Mouse (Mus musculus): ENCODE data around the gene Bcl2.

Bcl2 gene

DNA sequence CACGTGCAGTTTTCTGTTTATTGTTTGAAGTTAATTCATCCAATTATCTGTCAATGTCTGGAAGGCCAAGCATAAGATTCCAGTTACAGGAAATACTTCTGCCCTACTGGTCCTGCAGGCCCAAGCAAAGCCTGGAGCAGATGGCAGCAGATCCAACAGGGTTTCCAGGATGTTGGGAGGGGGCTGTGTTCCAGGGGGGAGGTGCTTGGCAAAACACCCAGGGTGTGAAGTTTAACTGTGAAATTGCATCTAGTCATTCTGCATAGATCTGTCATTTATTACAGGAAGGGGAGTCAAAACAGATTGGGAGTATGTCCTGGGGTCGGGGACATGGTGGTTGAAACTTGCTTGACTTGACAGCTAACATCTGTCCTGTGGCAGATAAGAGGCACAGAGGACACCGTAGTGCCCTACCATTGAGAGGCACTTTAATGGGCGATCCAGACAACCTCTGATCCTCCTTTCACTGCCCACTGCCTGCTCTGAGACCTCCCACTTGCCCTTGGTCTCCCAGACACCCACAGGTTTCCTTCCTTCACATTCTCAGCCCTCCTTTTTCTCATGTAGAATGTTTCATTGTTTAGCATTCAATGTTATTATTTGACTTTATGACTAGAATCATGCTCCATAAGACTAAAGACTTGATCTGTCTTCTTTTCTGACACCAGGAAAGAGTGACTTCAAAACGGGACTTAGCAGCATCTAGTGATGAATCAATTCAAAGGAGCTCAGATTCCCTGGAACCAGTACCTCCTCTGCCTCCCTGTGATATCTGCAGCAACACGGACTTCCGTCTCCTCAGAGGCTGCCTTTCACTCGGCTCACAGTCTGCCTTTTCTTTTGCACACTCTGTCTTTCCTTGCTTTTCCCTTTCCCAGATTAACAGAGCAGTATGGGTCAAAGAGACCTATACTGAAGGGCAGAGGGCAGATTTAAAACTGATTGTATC is 47.7 kb downstream of the Bcl2 start:
- DNase-seq (ENCODE audit: low read depth, low spot score): no peak

DNA sequence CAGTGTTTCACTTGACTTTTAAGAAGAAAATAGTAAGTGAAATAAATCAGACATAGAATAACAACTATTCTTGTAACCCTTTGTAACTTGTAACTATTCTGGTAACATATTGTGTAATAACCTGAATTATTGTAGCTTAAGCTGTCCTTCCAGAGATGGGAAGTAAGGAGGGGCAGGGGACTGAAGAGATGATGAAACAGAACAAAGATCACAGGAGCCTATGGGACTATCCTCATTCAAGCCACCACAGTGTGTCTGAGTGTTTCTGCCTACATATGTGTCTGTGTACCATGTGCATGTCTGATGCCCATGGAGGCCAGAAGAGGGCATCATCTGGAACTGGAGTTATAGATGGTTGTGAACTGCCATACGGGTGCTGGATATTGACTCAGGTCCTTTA is 49.1 kb downstream of the Bcl2 start:
- DNase-seq (ENCODE audit: low read depth, low spot score): no peak

DNA sequence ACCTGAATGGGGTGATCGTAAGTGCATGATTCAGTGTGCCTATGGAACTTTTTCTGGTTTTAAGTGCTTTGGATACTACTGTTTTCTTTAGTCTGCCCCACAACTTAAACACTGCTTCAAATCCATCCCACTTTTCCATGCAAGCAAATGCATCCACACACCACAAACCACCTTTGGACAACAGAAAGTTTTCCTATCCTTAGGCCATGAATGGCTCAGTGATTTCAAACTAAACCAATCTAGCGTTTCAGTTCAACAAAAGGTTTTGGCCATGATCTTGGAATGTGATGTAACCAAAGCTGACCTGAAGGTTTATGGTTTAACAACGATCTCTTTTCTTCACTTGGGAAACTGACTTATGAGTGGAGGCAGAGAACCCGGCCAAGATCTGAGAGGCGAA is 51.6 kb downstream of the Bcl2 start:
- no peak for DNase-seq (ENCODE audit: low read depth, low spot score)

DNA sequence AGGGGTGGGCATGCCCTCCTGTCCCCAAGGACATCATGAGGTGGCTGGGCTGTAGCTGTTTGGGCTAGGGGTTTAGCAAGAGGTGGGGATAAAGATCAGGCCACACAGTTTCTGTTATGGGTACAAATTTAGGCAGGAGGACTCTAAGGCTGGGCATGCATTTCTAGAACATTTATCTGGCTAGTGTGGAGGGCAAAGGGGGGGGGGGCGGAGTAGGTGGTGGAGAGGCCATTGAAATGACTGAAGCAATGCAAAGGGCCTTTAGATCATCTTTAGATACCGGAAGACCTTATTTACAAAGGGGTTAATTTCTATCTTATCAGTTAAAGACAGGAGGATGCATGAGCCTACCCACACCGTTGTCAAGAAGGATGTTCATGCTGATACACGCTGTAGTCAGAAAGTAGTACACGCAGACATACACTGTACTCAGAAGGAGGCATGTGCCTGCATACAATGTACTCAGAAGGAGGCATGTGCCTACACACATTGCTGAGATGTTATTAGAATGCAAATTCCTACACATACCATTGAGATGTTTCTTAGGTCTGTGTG is 55.7 kb downstream of the Bcl2 start:
- DNase-seq (ENCODE audit: low read depth, low spot score): no peak

DNA sequence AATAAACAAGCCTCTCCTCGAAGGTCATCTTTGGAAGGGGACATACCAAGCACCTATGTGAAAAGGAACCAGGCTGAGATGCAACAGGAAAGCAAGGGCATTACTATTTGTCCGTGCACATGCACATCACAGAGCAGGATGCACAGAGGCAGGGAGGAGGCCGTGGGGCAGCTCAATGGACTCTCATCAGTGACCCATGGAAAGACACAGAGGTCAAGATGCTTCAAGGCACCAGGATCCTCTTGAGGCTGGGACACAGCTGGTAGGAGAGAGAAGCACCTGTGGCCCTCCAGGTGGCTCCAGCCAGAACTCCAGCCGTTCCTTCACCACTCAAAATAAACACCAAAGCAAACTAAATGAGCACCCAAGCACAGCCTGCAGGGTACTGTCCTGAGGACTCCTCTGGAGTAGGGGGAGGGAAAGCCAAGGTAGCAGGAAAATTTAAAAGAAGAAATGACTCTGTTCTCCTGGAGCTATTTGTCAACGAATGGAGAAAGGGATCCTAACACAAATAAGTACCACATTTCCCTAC is 57.8 kb downstream of the Bcl2 start:
- no peak for DNase-seq (ENCODE audit: low read depth, low spot score)

DNA sequence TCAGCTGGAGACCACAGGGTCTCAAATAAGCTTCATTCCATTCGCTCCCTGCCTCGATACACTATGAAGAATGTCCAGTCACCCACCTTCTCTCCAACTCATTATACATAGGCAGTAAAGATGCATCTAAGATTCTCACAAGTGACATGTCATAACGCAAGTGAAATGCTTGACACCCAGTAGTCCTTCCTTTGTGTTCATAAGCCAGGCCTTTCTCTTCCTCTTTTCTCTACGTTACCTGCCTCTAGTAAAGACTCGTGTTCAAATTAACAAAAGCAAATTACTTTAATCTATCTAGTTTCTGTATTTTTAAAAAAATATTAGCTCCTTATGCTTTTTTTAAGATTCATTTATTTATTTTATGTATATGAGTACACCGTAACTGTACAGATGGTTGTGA is 59.8 kb downstream of the Bcl2 start:
- no peak for DNase-seq (ENCODE audit: low read depth, low spot score)

DNA sequence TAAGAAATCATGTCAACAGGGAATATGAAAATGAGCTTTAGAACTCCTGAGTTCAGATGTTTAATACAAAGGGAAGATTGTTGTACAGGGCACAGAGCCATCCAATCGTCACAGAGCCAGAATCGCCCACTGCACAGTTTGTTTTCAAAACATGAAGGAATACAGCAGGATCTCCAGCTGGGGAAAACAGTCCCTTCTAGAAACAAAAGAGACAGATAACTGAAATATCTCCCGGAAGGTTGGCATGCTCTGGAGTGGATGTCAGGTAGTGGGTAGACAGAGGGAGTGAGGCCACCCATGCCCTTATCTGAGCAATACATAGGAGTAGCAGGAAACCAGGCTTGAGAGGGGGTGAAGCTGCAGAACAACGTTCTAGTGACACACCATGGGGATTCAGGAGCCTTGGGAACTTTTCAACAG is 60.6 kb downstream of the Bcl2 start:
- no peak for DNase-seq (ENCODE audit: low read depth, low spot score)

DNA sequence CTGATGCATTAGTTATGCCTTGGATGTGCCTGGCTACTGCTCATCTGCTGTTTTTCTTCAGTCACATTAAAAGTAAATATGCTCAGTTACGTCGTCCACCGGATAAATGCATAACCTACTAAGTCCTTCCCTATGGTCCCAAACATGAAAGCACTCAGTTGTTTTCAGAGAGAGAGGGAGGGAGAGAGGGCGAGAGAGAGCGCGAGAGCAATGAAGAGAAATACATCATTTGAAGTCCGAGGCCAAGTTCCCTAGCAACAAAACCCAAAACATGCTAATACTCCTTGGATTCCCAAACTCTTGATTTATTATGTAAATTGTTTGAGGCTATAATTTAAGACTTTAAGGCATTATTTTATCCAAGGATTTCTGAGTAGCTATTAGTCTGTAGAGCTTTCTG is 62.9 kb downstream of the Bcl2 start:
- DNase-seq (ENCODE audit: low read depth, low spot score): no peak

DNA sequence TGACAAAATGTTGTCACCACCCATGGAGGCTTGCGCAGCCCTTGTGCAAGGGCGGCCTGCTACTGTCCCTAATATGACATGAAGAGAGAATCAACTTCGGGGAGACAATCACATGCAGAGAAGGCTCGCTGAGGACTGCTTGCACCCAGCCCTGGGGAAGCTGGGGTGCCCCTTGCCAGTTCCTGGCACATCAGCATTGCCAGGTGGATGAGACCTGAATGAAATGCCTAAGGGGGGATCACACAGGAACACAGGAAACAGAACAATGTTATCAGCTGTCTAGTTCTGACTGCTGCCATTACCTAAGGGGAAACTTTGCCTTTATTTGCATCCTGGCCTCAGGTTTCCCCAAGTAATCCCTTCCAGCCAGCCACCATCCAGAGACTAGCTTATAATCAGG is 63.6 kb downstream of the Bcl2 start:
- DNase-seq (ENCODE audit: low read depth, low spot score): no peak

DNA sequence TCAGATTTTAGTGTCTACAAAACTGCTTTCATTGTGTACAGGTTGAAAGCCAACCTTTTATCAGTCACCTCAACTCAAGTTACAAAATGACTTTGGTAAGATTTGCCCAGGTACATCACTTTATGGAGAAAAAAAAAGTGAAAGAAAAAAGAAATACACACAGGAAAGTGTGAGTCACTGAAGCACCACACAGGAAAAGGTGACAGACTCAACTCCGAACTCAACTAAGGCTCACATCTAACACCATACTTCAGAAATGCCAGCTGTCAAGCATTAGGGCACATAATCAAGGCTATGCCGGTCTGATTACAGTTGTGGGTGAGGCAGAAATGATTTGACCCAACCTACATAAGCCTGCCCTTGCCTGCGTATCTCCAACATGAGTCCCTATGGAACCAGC is 66.7 kb downstream of the Bcl2 start:
- DNase-seq (ENCODE audit: low read depth, low spot score): no peak

DNA sequence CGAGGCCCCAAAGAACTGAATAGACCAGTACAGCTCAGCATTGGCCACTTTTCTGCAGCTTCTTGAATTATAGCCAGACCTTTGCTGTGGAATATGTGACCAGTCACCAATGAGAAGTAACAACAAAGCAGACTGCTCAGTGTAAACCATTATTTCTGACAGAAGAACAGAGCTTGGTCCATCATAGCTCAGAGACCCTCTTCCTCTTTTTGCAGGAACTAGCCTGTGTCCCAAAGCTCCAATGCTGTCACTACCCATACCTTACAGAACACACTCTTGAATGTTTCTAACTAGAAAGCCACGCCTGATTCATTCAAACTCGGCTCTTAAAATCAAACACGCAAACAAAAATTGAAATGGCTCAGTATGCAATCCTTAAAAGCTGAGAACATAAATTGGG is 69.5 kb downstream of the Bcl2 start:
- no peak for DNase-seq (ENCODE audit: low read depth, low spot score)

DNA sequence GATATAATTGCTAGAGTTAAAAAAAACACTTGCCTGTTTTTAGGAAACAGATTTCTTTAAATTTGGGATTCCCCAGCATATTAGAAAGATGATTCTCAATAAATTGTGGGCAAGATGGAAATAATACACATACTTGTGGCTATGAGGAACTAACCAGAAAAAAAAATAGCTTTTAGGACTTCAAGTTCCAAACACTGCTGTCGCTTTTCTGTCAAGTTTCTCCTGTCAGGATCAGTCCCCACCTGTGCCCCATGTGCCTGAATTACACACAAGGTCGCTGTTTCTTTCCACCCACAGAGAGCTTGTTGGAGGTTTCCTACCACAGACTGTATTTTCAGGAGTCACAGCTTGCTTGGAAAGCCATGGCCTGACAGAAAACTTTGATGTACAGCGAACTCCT is 70.5 kb downstream of the Bcl2 start:
- no peak for DNase-seq (ENCODE audit: low read depth, low spot score)

DNA sequence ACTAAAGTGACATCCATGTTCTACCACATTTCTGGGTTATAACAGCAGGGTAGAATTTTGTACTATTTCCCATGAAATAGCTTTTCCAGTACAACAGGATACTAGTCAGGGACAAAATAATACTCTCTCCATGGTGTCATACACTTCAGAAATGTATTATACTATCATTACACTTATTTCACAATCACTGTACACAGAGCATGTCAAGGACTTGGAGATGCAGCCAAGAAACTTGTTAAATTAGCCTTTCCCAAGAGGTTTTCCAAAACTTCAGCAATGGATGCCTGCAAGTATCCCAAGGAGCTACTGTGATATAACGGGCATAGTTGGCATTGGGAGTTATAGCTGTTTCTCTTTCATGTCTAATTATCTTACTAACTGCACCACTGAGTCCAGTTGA is 73.5 kb downstream of the Bcl2 start:
- DNase-seq (ENCODE audit: low read depth, low spot score): no peak

DNA sequence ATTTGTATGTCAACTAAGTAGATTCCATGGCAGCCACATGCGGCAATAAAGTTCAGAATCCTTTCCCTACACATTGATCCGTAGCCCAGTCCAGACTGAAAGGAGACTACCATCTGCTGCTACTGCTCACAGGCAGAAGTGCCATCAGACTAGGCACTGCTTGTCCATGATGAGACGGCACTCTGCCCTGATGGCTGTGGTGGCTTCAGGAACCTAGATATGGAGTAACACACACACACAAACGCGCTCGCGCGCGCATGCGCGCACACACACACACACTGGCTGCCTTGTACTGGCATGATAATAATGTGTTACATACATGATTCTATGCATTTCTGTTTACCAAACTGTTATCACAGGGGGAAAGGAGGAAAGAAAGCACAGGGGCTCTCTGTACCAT is 76.4 kb downstream of the Bcl2 start:
- DNase-seq (ENCODE audit: low read depth, low spot score): no peak

DNA sequence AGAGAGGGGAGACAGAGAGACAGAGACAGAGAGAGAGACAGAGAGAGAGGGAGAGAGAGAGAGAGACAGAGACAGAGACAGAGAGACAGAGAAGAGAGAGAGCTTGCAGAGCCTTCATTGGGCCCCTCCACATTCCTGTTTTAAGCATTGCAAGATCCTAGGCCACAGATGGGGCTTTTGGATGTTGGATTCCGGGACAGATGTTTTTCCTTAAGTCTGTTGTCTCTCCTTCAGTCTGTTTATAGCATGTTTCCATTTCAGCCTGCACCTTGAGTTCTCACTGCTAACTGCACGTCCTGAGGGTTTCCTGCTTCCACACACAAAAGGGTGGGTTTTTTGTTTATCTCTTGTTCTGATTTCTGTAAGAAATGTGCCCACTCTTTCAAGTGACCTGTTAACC is 77.4 kb downstream of the Bcl2 start:
- DNase-seq (ENCODE audit: low read depth, low spot score): no peak

DNA sequence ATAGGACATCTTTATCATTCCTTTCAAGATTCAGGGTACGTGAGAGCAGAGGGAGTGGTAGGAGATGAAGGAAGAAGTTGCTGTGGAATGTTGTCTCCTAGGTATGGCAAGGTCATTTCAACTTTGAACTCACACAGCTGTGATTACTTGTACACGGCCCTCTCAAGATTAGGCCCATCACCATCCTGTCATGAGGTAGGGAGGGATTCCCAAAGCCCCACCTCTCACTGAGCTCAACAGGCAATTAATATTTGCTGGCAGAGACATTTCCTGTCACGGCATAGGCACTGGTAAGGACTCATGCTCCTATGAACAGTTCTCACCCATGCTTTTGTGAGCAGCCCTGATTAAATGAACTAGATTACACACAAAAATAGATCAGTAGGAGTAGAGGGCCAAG is 80.9 kb downstream of the Bcl2 start:
- no peak for DNase-seq (ENCODE audit: low read depth, low spot score)

DNA sequence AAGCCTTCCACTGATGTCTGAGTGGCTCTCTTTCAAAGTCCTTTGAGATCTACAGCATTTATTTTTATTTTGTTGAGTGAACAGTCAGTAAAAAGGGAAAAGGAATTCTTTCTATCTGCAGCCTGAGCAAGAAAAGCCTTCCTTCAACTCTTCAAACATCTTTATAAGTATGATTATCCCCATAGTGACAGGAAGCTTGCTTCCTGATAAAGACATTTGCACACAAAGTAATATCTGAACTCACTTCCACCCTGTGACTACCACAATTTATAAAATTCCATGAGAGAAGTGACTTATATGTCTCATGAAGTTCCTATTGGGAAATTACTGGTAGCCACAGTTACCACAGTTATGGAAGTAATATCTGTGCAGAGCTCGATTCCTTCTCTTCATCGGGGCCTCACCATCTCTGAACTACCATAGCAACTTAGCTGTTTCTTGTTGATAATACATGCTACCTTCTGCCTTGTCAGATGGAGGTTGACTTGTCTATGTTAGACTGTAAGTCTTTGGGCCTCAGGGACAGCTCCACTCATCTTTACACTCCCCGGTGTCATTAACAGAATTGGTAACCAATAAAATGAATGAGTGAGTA is 82.1 kb downstream of the Bcl2 start:
- DNase-seq (ENCODE audit: low read depth, low spot score): no peak

DNA sequence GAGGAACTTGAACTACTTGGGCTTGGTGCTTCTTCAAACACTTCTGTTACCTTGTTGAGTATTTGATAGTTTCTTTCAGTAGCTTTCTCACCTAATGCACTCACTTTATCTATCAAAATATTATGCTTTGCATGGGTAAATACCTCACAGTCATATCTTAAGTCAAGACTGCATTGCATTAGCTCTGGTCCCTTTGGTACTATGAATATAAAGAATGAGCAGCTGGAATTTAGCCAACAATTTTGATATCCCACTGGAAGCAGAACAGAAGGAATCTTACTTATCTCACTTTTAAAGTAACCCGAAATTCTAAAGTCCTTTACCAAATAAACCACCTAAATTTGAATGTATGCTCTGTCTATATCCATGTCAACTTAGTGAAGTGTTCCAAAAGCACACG is 83.1 kb downstream of the Bcl2 start:
- DNase-seq (ENCODE audit: low read depth, low spot score): no peak

DNA sequence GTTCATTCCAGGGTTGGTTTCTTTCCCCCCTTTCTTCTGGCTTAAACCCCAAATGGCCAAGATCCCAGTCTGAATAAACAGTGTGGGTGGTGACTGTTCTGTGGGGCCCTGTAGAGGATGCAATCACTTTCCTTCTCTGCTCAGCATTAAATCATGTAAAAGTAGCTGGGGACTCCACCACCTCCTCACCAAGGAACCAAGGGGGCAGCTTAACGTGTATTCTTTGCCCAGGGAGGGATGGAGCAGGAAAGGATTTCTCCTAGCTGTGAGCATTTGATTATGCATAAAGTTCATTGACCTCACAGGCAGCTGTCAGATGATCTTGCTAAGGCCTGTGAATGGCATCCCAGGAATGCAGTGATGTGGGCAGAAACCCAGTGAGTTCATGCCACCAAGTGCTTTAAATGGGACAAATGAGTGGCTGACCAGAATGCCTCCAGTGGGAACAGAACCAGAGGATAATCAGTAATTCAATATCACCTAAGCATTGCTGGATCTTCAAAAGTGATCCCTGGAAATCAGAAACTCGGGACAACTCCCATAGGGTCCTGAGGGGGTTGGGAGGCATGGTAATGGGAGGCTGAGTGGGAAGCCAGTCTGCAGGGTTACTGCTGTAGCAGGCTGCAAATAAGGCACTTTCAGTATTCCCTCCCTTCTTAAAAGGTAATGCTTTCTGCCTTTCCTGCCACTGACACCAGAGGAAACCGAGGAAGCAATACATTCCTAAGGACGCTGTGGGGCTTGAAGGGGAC is 84.0 kb downstream of the Bcl2 start:
- DNase-seq (ENCODE audit: low read depth, low spot score): no peak

DNA sequence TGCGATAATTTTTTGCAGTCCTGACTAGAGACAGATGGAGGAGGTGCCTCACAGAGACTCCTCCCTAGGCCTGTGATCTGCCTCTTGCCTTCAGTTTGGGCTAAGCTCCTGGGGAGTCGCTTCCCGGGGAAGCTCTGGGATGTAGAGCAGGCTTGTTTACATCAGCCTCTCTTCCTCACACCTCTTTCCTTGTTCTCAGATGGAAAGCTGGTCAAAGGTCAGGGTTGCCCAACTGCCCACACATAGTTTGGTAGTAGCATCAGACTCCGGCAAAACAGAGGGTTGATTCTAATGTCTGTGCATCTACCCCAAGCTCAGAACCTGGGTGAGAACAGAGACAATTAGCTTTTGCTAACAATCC is 84.6 kb downstream of the Bcl2 start:
- DNase-seq (ENCODE audit: low read depth, low spot score): no peak

DNA sequence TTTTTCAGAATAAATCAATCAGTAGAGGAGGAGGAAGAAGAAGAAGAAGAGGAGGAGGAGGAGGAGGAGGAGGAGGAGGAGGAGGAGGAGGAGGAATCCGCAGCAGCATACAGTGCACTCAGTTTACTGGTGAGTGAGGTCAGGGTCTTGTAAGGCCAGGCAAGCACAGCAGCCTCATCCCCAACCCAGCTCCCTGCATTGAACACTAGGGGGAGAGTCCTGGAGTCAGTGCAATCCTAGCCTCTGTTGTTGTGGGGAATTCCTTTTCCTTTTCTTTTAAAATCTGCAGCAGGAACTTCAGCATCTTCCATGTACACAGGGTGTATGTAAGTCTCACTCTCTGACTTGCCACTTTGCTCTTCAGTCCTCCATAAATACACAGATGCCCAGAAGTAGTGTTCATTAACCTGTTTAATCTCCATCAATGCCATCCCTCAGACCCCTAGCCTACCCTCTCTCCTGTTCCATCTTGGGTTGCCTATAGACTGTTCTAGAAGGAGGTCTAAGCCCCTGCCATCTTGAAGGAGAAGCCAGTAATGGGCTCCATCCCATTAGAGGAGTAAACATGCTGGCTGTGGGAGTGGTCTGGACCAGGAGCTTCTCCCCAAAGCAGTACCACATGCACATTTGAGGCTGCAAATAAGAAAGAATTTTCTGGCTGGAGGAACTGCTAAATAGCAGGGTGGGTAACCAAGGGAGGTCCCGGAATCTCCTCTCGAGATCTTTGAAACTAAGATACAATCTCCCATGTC is 85.2 kb downstream of the Bcl2 start:
- DNase-seq (ENCODE audit: low read depth, low spot score): no peak

All from retina, postnatal 7 days (tissue).